Mouse (Mus musculus) MEL (cell line): ENCODE data around the gene Nop2.
A peak's percentile ranks its signal among the peaks of the same experiment; 100 is the strongest.

ENCODE experiments used
- CTCF ChIP-seq, 3 experiments: IDR thresholded peaks in 2 of 3; conservative IDR thresholded peaks in 1 of 3; 2 replicates each; pipeline ENCODE4 v1.5.1; 2011 to 2012; ENCODE audit warnings: low read length in 3 of 3, low read depth in 2 of 3, mild to moderate bottlenecking in 2 of 3, improper control_type of control experiment in 1 of 3, inconsistent platforms in 1 of 3, mixed read lengths in 1 of 3, moderate library complexity in 1 of 3; ENCODE audit not compliant: control insufficient read depth in 1 of 3, insufficient read depth in 1 of 3, poor library complexity in 1 of 3, severe bottlenecking in 1 of 3
- EP300 ChIP-seq, 2 experiments: IDR thresholded peaks; 2 replicates each; pipeline ENCODE4 v1.6.1; 2011; ENCODE audit warnings: improper control_type of control experiment in 2 of 2, low read length in 2 of 2, low read depth in 1 of 2, mild to moderate bottlenecking in 1 of 2
- GABPA ChIP-seq: IDR thresholded peaks from 2 replicates; pipeline ENCODE4 v1.6.1; 2012; ENCODE audit warnings: low read depth, mild to moderate bottlenecking, inconsistent platforms, low read length, improper control_type of control experiment, moderate library complexity
- GATA1 ChIP-seq: IDR thresholded peaks from 2 replicates; pipeline ENCODE4 v1.6.1; 2011; ENCODE audit warnings: low read depth, low read length, improper control_type of control experiment
- HCFC1 ChIP-seq: IDR thresholded peaks from 2 replicates; pipeline ENCODE4 v1.6.1; 2012; ENCODE audit warnings: low read depth, mild to moderate bottlenecking, inconsistent platforms, low read length, improper control_type of control experiment, moderate library complexity
- MAFK ChIP-seq: IDR thresholded peaks from 2 replicates; pipeline ENCODE4 v1.6.1; 2011; ENCODE audit warnings: low read depth, mild to moderate bottlenecking, low read length, improper control_type of control experiment, borderline replicate concordance
- MAZ ChIP-seq: IDR thresholded peaks from 2 replicates; pipeline ENCODE4 v1.6.1; 2012; ENCODE audit warnings: low read depth, mild to moderate bottlenecking, inconsistent platforms, low read length, improper control_type of control experiment
- MEF2A ChIP-seq: IDR thresholded peaks from 2 replicates; pipeline ENCODE4 v1.6.1; 2014; ENCODE audit warnings: low read depth, mild to moderate bottlenecking, inconsistent platforms, low read length, improper control_type of control experiment; ENCODE audit not compliant: poor library complexity, insufficient replicate concordance, severe bottlenecking; ENCODE audit errors: extremely low read depth
- MYC ChIP-seq: IDR thresholded peaks from 2 replicates; pipeline ENCODE4 v1.6.1; 2011; ENCODE audit warnings: low read depth, mild to moderate bottlenecking, low read length, improper control_type of control experiment, moderate library complexity
- NELFE ChIP-seq: IDR thresholded peaks from 2 replicates; pipeline ENCODE4 v1.6.1; 2011; ENCODE audit warnings: low read depth, low read length, improper control_type of control experiment
- POLR2AphosphoS5 ChIP-seq: IDR thresholded peaks from 2 replicates; pipeline ENCODE4 v1.6.1; 2012; ENCODE audit warnings: low read depth, borderline replicate concordance, mild to moderate bottlenecking, inconsistent platforms, low read length, moderate library complexity, mixed read lengths
- UBTF ChIP-seq: IDR thresholded peaks from 2 replicates; pipeline ENCODE4 v1.6.1; 2012; ENCODE audit warnings: low read depth, mild to moderate bottlenecking, inconsistent platforms, low read length, improper control_type of control experiment, moderate library complexity, borderline replicate concordance; ENCODE audit not compliant: insufficient read depth
- ZNF384 ChIP-seq: IDR thresholded peaks from 2 replicates; pipeline ENCODE4 v1.6.1; 2012; ENCODE audit warnings: low read depth, mild to moderate bottlenecking, inconsistent platforms, low read length, improper control_type of control experiment

DNA sequence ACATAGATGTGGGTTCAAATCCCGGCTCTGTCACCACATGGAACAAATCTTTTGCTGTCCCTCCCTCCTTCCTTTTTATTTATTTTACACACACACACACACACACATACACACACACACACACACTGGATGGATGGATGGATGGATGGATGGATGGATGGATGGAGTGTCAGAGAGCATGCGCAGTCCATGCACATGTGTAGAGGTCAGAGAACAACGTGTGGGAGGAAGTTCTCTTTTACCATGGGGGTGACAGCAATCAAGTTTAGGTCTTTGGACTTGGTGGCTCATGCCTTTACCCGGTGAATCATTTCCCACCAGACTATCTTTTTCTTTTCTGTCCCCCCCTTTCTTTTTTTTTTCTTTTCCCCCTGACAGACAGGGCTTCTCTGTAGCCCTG lies 22.0 kb downstream of the Nop2 start:
- TF ChIP-seq MAFK (no peak), EP300 (IDR thresholded peaks at IDR 0.05; ENCODE audit: low read depth in 1 of 2, low read length in 2 of 2) (no peak; a peak in 1 of 4 replicates), CTCF (IDR thresholded peaks at IDR 0.05 in 2 of 3, conservative IDR thresholded peaks at IDR 0.05 in 1 of 3; ENCODE audit: control insufficient read depth in 1 of 3, insufficient read depth in 1 of 3, low read depth in 2 of 3, low read length in 3 of 3, poor library complexity in 1 of 3, severe bottlenecking in 1 of 3) (no peak), GATA1 (no peak), UBTF (no peak), ZNF384 (no peak), HCFC1 (no peak), MYC (peak; percentile 89), MEF2A (no peak), NELFE (no peak; the same call in 1 of the 2 replicates), MAZ (no peak), GABPA (no peak), POLR2AphosphoS5 (no peak)
